Mouse (Mus musculus) spleen, adult 2 months (tissue): ENCODE measurements at regions not wholly inside any gene's neighbourhood (a gene's known extent, or its start where the extent isn't known, plus 50 kb on each side); places are given as distances from the start of the nearest gene placed in this dataset.

Experiments
- CTCF ChIP-seq: fragments of 200-500 bp; IDR thresholded peaks from 2 replicates; pipeline ENCODE4 v1.5.1; 2011; ENCODE audit warnings: mild to moderate bottlenecking, inconsistent platforms; ENCODE audit not compliant: insufficient read depth, insufficient read length, insufficient replicate concordance; ENCODE audit errors: extremely low read depth
- POLR2A ChIP-seq: fragments of 200-500 bp; IDR thresholded peaks from 2 replicates; pipeline ENCODE4 v1.6.1; 2011; ENCODE audit warnings: low read depth, low read length, inconsistent platforms

GRCm38 (mm10) chr2:30743976-30744620 lies 59.4 kb downstream of the 1700001O22Rik start:
- TF ChIP-seq POLR2A (no peak), CTCF (no peak)
